Mouse (Mus musculus) spleen, postnatal 14 days (tissue): ENCODE results near the gene Pank2.

Experiments
- DNase-seq, 2 experiments: peaks; one replicate each; pipeline ENCODE4 v3.0.0; 2021 to 2022; ENCODE audit warnings: low spot score in 2 of 2

Pank2 gene

DNA sequence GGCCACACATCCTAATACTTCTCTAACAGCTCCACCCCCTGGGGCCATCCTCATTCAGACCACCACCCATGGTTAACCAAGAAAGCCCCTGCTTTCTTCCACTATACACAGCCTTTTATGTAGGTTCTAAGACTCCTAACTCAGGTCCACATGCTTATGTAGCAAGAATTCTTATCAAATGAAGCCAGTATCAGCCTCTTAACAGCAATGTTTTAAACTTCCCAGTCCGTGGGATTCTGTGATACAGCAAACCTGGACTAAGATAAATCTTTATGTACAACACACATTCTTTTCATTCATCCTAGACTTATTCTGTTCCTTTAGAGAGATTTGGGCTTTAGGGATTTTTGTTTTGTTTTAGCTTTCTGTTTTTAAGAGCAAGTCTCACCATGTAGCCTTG, 61.4 kb downstream of the Pank2 start:
- no peak for DNase-seq

DNA sequence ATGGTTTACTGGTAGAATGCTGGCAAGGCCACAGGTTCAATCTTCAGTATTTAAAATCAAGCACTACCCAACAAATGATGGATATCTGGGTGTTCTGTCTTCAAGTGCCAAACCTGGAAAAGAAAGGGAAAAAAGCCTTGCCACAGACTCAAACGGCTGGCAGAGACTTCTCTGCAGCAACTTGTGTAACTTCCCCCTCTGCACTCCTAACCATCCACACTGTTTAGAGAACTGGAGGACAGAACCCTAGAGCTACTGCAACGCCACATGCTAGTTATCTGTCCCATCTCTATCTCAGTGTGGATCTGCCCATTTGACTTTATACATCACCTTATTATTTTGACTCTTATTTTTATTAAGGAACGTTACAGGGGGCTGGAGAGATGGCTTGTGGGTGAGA, 63.7 kb downstream of the Pank2 start:
- no peak for DNase-seq

DNA sequence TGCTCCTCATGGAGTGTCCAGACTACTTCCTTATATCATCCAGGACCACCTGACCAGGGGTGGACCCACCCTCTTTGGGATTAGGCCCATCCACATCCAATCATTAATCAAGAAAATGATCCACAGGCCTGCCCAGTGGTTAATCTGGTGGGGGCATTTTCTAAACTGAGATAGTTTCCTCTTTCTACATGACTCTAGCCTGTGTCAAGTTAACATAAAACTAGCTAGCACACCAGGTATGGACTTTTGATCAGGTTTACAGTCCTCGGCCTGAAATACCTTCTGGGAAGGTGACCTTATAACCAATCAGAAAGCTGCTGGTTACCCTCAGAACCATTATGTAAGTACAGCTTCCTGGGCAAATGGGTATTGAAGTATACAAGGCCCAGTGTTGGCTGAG, 66.7 kb downstream of the Pank2 start:
- no peak for DNase-seq

DNA sequence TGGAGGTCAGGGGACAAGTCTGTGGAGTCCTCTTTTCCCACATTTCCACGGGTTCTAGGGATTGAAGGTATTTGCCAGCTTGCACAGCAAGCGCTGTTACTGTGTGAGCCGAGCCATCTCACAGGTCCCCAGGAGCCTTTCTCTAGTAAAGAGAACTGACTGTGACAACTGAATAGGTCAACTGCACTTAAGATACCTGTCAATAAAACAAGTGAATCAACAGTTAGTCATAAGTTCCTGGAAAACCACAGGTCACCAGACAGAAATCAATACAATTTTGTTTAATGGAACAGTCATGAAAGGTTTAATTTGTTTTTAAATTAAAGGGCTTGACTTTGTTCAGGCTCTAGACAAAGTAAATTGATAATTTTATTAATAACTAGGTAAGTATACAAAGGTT, 68.3 kb downstream of the Pank2 start:
- DNase-seq, result no peak

DNA sequence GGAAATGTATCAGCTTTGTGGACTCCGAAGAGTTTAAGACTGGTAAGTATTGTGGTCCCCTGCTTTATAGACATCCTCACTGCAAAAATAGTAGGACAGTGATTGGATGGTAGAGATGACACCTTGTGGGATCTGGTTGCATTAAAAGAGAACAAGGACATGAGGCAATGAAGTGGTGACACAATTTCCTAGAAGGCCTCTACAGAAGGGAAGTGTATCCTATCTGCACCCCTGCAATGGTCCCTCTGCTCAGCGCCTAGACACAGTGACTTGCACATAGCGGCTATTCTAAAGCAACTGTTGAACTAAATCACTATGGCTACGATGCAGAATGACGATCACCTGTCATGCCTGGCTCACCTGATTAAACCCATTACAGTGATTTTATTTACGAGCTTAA, 75.3 kb downstream of the Pank2 start:
- no peak for DNase-seq

DNA sequence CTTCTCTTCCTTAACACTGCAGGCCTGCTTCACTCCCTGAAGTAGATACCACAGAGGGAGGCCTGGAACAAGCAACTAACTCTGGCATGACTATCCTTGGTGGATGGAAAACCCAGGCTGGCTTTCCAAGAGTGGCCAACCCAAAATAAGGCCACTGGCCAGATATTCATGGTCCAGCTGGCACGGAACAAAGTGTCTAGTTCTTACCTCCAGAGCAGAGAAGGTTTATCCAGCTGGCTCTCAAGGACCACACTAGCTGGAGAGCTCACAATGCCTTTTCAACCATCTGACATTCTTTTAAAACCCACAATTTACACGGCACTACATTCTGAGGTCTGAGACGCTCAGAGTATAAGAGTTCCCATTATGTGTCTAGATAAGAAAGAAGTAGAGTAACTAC, 82.2 kb downstream of the Pank2 start:
- no peak for DNase-seq

DNA sequence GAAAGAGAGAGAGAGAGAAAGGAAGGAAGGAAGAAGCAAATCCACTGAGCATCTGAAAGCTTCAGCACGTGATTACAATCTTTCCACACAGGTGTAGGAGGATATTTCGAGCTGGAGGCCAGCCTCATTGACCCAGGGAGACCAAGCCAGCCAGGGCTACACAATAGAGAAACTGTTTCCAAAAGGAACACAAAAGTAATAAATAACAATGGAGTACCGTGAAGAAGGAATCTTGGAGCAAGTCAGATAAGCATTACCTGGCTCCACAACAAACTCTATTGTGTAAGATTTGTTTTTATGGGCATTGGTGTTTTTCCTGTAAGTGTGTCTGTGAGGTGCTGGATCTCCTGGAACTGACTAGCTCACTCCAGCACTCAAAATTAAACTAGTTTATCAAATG, 83.3 kb downstream of the Pank2 start:
- no peak for DNase-seq
